ENCODE assay signal across 10 mouse cellular contexts in genomic region chr9:64272611-64273010, GRCm38 (mm10). TPM values are rescaled to one million over a fixed set of nuclear protein-coding genes. Genes with fewer than 3 reads are reported as not detected.
DNase-seq lines count a peak whose midpoint lies in the region; ATAC-seq and TF ChIP-seq lines count a peak whose summit lies in the region.
"Had no signal": no experiment of that assay in that cellular context is flagged by ENCODE, and none has a peak within 500 bp of the region (broad histone marks: within the 10 kb centered on the region; RNA-seq: fewer than 3 reads in every experiment).

No protein-coding gene starts in this region.

- H3K9ac ChIP-seq in forebrain, postnatal 0 days: no peak overlapping the region
- no peak overlapping the region for H3K9ac ChIP-seq in forebrain, embryonic 15.5 days (replicated peaks)
- no peak overlapping the region for H3K9ac ChIP-seq in embryonic facial prominence, embryonic 11.5 days (replicated peaks; ENCODE audit: low read length)
- no peak overlapping the region for H3K9ac ChIP-seq in stomach, postnatal 0 days (ENCODE audit: low read length)
- H3K9ac ChIP-seq: embryonic facial prominence, embryonic 12.5 days; lung, embryonic 15.5 days had no signal

- H3K9me3 ChIP-seq in forebrain, postnatal 0 days (ENCODE audit: low read length): no peaks in the 10 kb centered on the region
- H3K9me3 ChIP-seq in forebrain, embryonic 15.5 days: no peaks in the 10 kb centered on the region
- no peaks in the 10 kb centered on the region for H3K9me3 ChIP-seq in embryonic facial prominence, embryonic 11.5 days (replicated peaks; ENCODE audit: control insufficient read depth, low read length)
- no peaks in the 10 kb centered on the region for H3K9me3 ChIP-seq in stomach, postnatal 0 days (ENCODE audit: control insufficient read depth, low read length)
- H3K9me3 ChIP-seq: embryonic facial prominence, embryonic 12.5 days; lung, embryonic 15.5 days had no signal

- WGBS in forebrain, postnatal 0 days: 45% methylated on average over 7 of the region's 7 CpGs
- WGBS in forebrain, embryonic 15.5 days: 54% methylated on average over 7 of the region's 7 CpGs
- 39% methylated on average over 7 of the region's 7 CpGs for WGBS in embryonic facial prominence, embryonic 11.5 days
- WGBS in stomach, postnatal 0 days: 36% methylated on average over 7 of the region's 7 CpGs

- H3K27me3 ChIP-seq in forebrain, postnatal 0 days (ENCODE audit: insufficient read depth, low read length): no peaks in the 10 kb centered on the region
- no peaks in the 10 kb centered on the region for H3K27me3 ChIP-seq in forebrain, embryonic 15.5 days
- no peaks in the 10 kb centered on the region for H3K27me3 ChIP-seq in embryonic facial prominence, embryonic 11.5 days (ENCODE audit: control insufficient read depth, insufficient read depth, low read length)
- H3K27me3 ChIP-seq in stomach, postnatal 0 days (ENCODE audit: control insufficient read depth, insufficient read depth, low read length): no peaks in the 10 kb centered on the region
- H3K27me3 ChIP-seq: embryonic facial prominence, embryonic 12.5 days; lung, embryonic 15.5 days had no signal

- H3K4me3 ChIP-seq in forebrain, postnatal 0 days (ENCODE audit: low read depth, low read length): no peak overlapping the region
- H3K4me3 ChIP-seq in forebrain, embryonic 15.5 days: no peak overlapping the region
- H3K4me3 ChIP-seq in embryonic facial prominence, embryonic 11.5 days (ENCODE audit: low read depth, low read length): no peak overlapping the region
- H3K4me3 ChIP-seq in stomach, postnatal 0 days (ENCODE audit: low read depth, low read length): no peak overlapping the region
- H3K4me3 ChIP-seq: embryonic facial prominence, embryonic 12.5 days; lung, embryonic 15.5 days had no signal

- peak; percentile 37 for DNase-seq in forebrain, postnatal 0 days
- DNase-seq in urinary bladder, postnatal 25 days (ENCODE audit: low spot score): peak; percentile 12
- DNase-seq in urinary bladder, adult 2 months (ENCODE audit: low spot score): no peak
- peak; percentile 60 for DNase-seq in embryonic facial prominence, embryonic 11.5 days (ENCODE audit: low spot score)
- DNase-seq in layer of hippocampus, adult 11-12 months (ENCODE audit: low spot score): peak; percentile 63
- DNase-seq in lung, postnatal 25 days (ENCODE audit: low spot score): peak; percentile 37
- peak; percentile 61 for DNase-seq in stomach, postnatal 0 days (ENCODE audit: low spot score)

- ATAC-seq in forebrain, postnatal 0 days: no peak
- no peak for ATAC-seq in forebrain, embryonic 15.5 days (replicated peaks)
- ATAC-seq in embryonic facial prominence, embryonic 11.5 days (replicated peaks; ENCODE audit: insufficient number of reproducible peaks, low FRiP score, low TSS enrichment, low read depth): no peak
- ATAC-seq in stomach, postnatal 0 days (ENCODE audit: low FRiP score, low TSS enrichment): peak; percentile 46; the same call in 1 of the 2 replicates

- H3K4me1 ChIP-seq in forebrain, postnatal 0 days (ENCODE audit: insufficient read depth): no peaks in the 10 kb centered on the region
- no peaks in the 10 kb centered on the region for H3K4me1 ChIP-seq in forebrain, embryonic 15.5 days
- no peaks in the 10 kb centered on the region for H3K4me1 ChIP-seq in embryonic facial prominence, embryonic 11.5 days (ENCODE audit: control insufficient read depth, insufficient read depth, low read length)
- H3K4me1 ChIP-seq in stomach, postnatal 0 days (replicated peaks; ENCODE audit: control insufficient read depth, insufficient read depth): no peaks in the 10 kb centered on the region
- H3K4me1 ChIP-seq: embryonic facial prominence, embryonic 12.5 days; lung, embryonic 15.5 days had no signal

- TF ChIP-seq CTCF in forebrain, postnatal 0 days (IDR thresholded peaks at IDR 0.05; ENCODE audit: low read depth): peak; percentile 64
- TF ChIP-seq CTCF in stomach, postnatal 0 days (IDR thresholded peaks at IDR 0.05; ENCODE audit: low read depth): peak; percentile 79

- H3K27ac ChIP-seq in forebrain, postnatal 0 days (ENCODE audit: low read depth, low read length): no peak overlapping the region
- no peak overlapping the region for H3K27ac ChIP-seq in forebrain, embryonic 15.5 days (replicated peaks)
- no peak overlapping the region for H3K27ac ChIP-seq in embryonic facial prominence, embryonic 11.5 days (replicated peaks; ENCODE audit: low read depth, low read length)
- no peak overlapping the region for H3K27ac ChIP-seq in stomach, postnatal 0 days (replicated peaks)
- H3K27ac ChIP-seq: embryonic facial prominence, embryonic 12.5 days; lung, embryonic 15.5 days had no signal

- no peak for TF ChIP-seq EP300 in stomach, postnatal 0 days (optimal IDR thresholded peaks at IDR 0.05)

- no peaks in the 10 kb centered on the region for H3K36me3 ChIP-seq in forebrain, postnatal 0 days (ENCODE audit: insufficient read depth)
- no peaks in the 10 kb centered on the region for H3K36me3 ChIP-seq in forebrain, embryonic 15.5 days
- H3K36me3 ChIP-seq in embryonic facial prominence, embryonic 11.5 days (replicated peaks; ENCODE audit: control insufficient read depth, insufficient read depth, low read depth, low read length): no peaks in the 10 kb centered on the region
- H3K36me3 ChIP-seq in stomach, postnatal 0 days (ENCODE audit: control insufficient read depth, insufficient read depth, low read length): no peaks in the 10 kb centered on the region
- H3K36me3 ChIP-seq: embryonic facial prominence, embryonic 12.5 days; lung, embryonic 15.5 days had no signal

- H3K4me2 ChIP-seq in forebrain, postnatal 0 days (ENCODE audit: low read depth): no peak overlapping the region
- no peak overlapping the region for H3K4me2 ChIP-seq in forebrain, embryonic 15.5 days (replicated peaks)
- H3K4me2 ChIP-seq in embryonic facial prominence, embryonic 11.5 days (ENCODE audit: low read depth, low read length): no peak overlapping the region
- H3K4me2 ChIP-seq in stomach, postnatal 0 days (replicated peaks; ENCODE audit: low read depth): no peak overlapping the region
- H3K4me2 ChIP-seq: embryonic facial prominence, embryonic 12.5 days; lung, embryonic 15.5 days had no signal

RNA-seq across cellular contexts. Expression of gene Tipin, which starts 8.8 kb away (rescaled TPM):
- 81.2 and 85.9 TPM in 2 replicates for total RNA-seq in forebrain, postnatal 0 days (2014; rRNA removed)
- 88.0 and 96.5 TPM in 2 replicates for polyA plus RNA-seq in forebrain, postnatal 0 days (2015; fragmentation: Nextera tagmentation; extraction: Ambion mirVana)
- polyA plus RNA-seq in forebrain, embryonic 15.5 days (2015; fragmentation: Nextera tagmentation; extraction: Ambion mirVana): 130 TPM in 2 replicates
- polyA plus RNA-seq in urinary bladder, adult 2 months (2012; rRNA removed): 39.2 and 43.9 TPM in 2 replicates
- 278 and 306 TPM in 2 replicates for polyA plus RNA-seq in embryonic facial prominence, embryonic 11.5 days (2014; fragmentation: Nextera tagmentation; extraction: Ambion mirVana)
- 81.1 and 85.7 TPM in 2 replicates for polyA plus RNA-seq in stomach, postnatal 0 days (2015; fragmentation: Nextera tagmentation; extraction: Ambion mirVana)

RNA-seq across cellular contexts. Expression of gene Map2k1, which starts 19.2 kb away (rescaled TPM):
- 69.9 and 82.4 TPM in 2 replicates for total RNA-seq in forebrain, postnatal 0 days (2014; rRNA removed)
- polyA plus RNA-seq in forebrain, postnatal 0 days (2015; fragmentation: Nextera tagmentation; extraction: Ambion mirVana): 53.1 and 60.8 TPM in 2 replicates
- 46.0 and 47.8 TPM in 2 replicates for polyA plus RNA-seq in forebrain, embryonic 15.5 days (2015; fragmentation: Nextera tagmentation; extraction: Ambion mirVana)
- polyA plus RNA-seq in urinary bladder, adult 2 months (2012; rRNA removed): 63.7 and 67.4 TPM in 2 replicates
- 74.4 and 79.3 TPM in 2 replicates for polyA plus RNA-seq in embryonic facial prominence, embryonic 11.5 days (2014; fragmentation: Nextera tagmentation; extraction: Ambion mirVana)
- polyA plus RNA-seq in stomach, postnatal 0 days (2015; fragmentation: Nextera tagmentation; extraction: Ambion mirVana): 84.1 and 85.0 TPM in 2 replicates

RNA-seq across cellular contexts. Expression of gene Uchl4, which starts 37.6 kb away (rescaled TPM):
- total RNA-seq in forebrain, postnatal 0 days (2014; rRNA removed): 0.62 TPM in 1 of 2 replicates, not detected in the other
- 1.8 and 2.3 TPM in 2 replicates for polyA plus RNA-seq in forebrain, postnatal 0 days (2015; fragmentation: Nextera tagmentation; extraction: Ambion mirVana)
- 1.8 and 2.0 TPM in 2 replicates for polyA plus RNA-seq in forebrain, embryonic 15.5 days (2015; fragmentation: Nextera tagmentation; extraction: Ambion mirVana)
- polyA plus RNA-seq in urinary bladder, adult 2 months (2012; rRNA removed): 0.27 and 0.39 TPM in 2 replicates
- polyA plus RNA-seq in embryonic facial prominence, embryonic 11.5 days (2014; fragmentation: Nextera tagmentation; extraction: Ambion mirVana): 2.3 and 3.0 TPM in 2 replicates
- 2.0 and 2.2 TPM in 2 replicates for polyA plus RNA-seq in stomach, postnatal 0 days (2015; fragmentation: Nextera tagmentation; extraction: Ambion mirVana)
